Mouse (Mus musculus): ENCODE results near the gene Usp37. TPM values are rescaled to one million over a fixed set of nuclear protein-coding genes. Genes with fewer than 3 reads are reported as not detected.

The Usp37 gene
- 13.4 and 14.2 TPM in 2 replicates for polyA plus RNA-seq (2012; rRNA removed)
- 30.3 and 33.9 TPM in 2 replicates for polyA plus RNA-seq (2014; fragmentation: Nextera tagmentation; extraction: Ambion mirVana)

DNA sequence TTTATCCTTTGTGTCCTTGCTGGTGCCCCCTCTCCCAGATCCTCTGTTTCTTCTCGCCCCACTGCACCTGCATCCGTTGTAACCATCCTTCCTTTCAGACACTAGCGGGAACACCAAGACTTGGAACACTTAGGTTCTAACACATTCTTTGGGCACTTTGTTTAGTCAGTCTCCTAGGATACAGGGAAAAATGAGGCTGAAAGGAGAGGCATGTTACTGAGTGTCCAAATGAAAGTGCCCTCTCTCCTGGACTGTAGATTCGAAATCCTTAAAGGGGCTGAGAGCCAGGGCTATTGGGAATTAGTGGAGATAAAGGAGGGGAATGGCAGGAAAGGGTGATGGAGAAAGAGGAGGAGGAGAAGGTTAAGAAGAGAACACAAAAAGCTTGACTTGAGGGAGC, at the start of gene Usp37:
Gene Usp37 (minus strand): TSS at position 101 of the 400 bp plus-strand sequence.
- no peak within 1 kb of the TSS for H3K4me3 ChIP-seq (replicated peaks; ENCODE audit: low read length)
- 89% methylated on average over 4 of the region's 4 CpGs for WGBS
- no peak within 1 kb of the TSS for H3K9ac ChIP-seq (ENCODE audit: low read depth, low read length, severe bottlenecking)
- no peak for TF ChIP-seq POLR2A (IDR thresholded peaks at IDR 0.05; ENCODE audit: borderline replicate concordance, extremely low read depth, insufficient read depth, insufficient read length)
- H3K9me3 ChIP-seq (ENCODE audit: control insufficient read depth, low read length): no peaks in the 10 kb centered on the region
- peaks cover 6% of the 10 kb centered on the region for H3K4me1 ChIP-seq (ENCODE audit: control insufficient read depth, insufficient read depth, low read length)
- no peaks in the 10 kb centered on the region for H3K27me3 ChIP-seq (ENCODE audit: control insufficient read depth, insufficient read depth, low read length)
- H3K27ac ChIP-seq (replicated peaks; ENCODE audit: low read depth, low read length): no peak within 1 kb of the TSS
- H3K4me2 ChIP-seq (replicated peaks; ENCODE audit: low read depth, low read length, severe bottlenecking): no peak within 1 kb of the TSS
- DNase-seq (ENCODE audit: low spot score) (no peak), ATAC-seq (ENCODE audit: low FRiP score, low read depth) (no peak)
- no peaks in the 10 kb centered on the region for H3K36me3 ChIP-seq (ENCODE audit: control insufficient read depth, insufficient read depth, low read length)

GRCm38 (mm10) chr1:74587773-74588445, 43.8 kb upstream of the Usp37 start, which contains the start of the genes Zfp142 and Bcs1l:
TSS of gene Zfp142 (minus strand) at chr1:74588246.
TSS of gene Bcs1l (plus strand) at chr1:74588289.
- DNase-seq (ENCODE audit: low spot score) (peak; percentile 99), ATAC-seq (ENCODE audit: low FRiP score, low read depth) (peak; percentile 98)
- H3K9ac ChIP-seq (ENCODE audit: low read depth, low read length, severe bottlenecking): peak within 1 kb of the TSS; percentile 76
- H3K36me3 ChIP-seq (ENCODE audit: control insufficient read depth, insufficient read depth, low read length): peaks cover 38% of the 10 kb centered on the region
- peak within 1 kb of the TSS; percentile 82 for H3K27ac ChIP-seq (replicated peaks; ENCODE audit: low read depth, low read length)
- WGBS: under 1% methylated on average over 31 of the region's 48 CpGs
- H3K4me3 ChIP-seq (replicated peaks; ENCODE audit: low read length): peak within 1 kb of the TSS; percentile 77
- peak within 1 kb of the TSS; percentile 88 for H3K4me2 ChIP-seq (replicated peaks; ENCODE audit: low read depth, low read length, severe bottlenecking)
- H3K9me3 ChIP-seq (ENCODE audit: control insufficient read depth, low read length): no peaks in the 10 kb centered on the region
- no peaks in the 10 kb centered on the region for H3K27me3 ChIP-seq (ENCODE audit: control insufficient read depth, insufficient read depth, low read length)
- TF ChIP-seq POLR2A (IDR thresholded peaks at IDR 0.05; ENCODE audit: borderline replicate concordance, extremely low read depth, insufficient read depth, insufficient read length): 0 out of 2 replicates have a peak, but pooled peaks have one; percentile 46
- peaks cover 12% of the 10 kb centered on the region; the same call in 1 of the 2 replicates for H3K4me1 ChIP-seq (ENCODE audit: control insufficient read depth, insufficient read depth, low read length)

DNA sequence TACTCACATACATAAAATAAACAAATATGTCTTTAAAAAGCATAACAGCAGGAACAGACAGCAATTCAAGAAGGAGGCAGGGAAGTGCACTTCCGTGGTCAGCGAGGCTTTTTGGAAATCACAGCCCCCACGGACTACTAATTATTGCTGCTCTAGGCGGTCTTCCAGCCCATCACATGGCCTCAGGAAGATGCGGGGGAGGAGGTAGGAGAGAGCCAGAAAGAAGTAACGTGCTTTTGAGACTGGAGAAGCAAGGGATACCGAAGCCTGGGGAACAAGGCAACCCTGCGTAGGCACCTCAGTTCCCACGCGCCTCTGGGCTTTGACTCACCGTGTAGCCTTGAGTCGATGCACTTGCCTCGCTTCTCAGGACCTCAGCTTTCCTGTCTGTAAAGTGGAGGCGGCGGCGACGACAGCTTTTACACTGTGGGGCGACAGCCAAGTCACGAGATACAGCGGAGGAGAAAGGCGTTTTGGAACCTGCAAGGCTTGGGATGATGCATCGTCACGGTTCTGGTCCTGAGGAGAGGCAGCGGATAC, 43.2 kb upstream of the Usp37 start:
- WGBS: 0% methylated on average over 22 of the region's 24 CpGs
- TF ChIP-seq POLR2A (IDR thresholded peaks at IDR 0.05; ENCODE audit: borderline replicate concordance, extremely low read depth, insufficient read depth, insufficient read length): no peak

DNA sequence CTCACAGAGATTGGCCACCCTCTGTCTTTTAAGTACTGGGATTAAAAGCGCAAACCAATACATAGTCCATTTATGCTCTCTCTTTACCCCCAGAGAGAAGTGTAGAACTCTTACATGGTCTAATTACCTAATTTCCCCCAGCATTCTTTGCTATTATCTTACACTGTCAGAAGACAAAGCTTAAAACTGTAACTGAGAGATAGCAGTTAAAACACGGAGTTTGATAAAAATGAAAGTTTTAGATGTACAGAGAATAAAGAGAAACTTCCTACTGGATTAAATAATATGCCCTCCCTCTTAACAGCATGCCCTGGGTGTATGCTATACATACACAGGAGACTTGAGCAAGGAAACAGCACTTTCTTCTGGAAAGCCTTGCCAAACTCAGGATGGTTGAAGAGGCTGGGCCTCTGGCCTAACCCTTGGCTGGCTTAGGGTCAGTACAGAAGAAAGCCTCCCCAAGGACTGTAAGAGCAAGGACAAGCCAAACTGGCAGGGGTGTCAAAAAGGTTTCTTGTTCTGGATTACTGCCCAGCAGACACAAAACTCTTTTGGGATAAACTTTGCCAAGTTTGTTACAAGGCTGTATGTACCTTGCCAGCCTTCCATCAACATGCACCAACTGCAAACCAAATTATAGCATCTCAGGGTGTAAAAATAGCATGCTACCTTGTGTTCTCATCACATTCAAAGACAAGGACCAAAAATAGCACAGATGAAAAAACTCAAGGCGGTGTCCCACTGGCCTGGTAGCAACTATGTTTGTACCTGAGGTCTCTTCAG, 40.7 kb upstream of the Usp37 start:
- H3K27ac ChIP-seq (replicated peaks; ENCODE audit: low read depth, low read length): no peak overlapping the region
- no peak for TF ChIP-seq POLR2A (IDR thresholded peaks at IDR 0.05; ENCODE audit: borderline replicate concordance, extremely low read depth, insufficient read depth, insufficient read length)
- no peak overlapping the region for H3K9ac ChIP-seq (ENCODE audit: low read depth, low read length, severe bottlenecking)
- no peak overlapping the region for H3K4me2 ChIP-seq (replicated peaks; ENCODE audit: low read depth, low read length, severe bottlenecking)
- H3K4me1 ChIP-seq (ENCODE audit: control insufficient read depth, insufficient read depth, low read length): peaks cover 12% of the 10 kb centered on the region; the same call in 1 of the 2 replicates
- no peaks in the 10 kb centered on the region for H3K9me3 ChIP-seq (ENCODE audit: control insufficient read depth, low read length)
- DNase-seq (ENCODE audit: low spot score) (no peak), ATAC-seq (ENCODE audit: low FRiP score, low read depth) (no peak)
- no peak overlapping the region for H3K4me3 ChIP-seq (replicated peaks; ENCODE audit: low read length)
- peaks cover 22% of the 10 kb centered on the region for H3K36me3 ChIP-seq (ENCODE audit: control insufficient read depth, insufficient read depth, low read length)
- WGBS: 92% methylated on average over 3 of the region's 3 CpGs
- H3K27me3 ChIP-seq (ENCODE audit: control insufficient read depth, insufficient read depth, low read length): no peaks in the 10 kb centered on the region

More for the DNA sequence above, 43.2 kb upstream of the Usp37 start:
- no peak; the same call in 1 of the 2 replicates for ATAC-seq (ENCODE audit: low FRiP score, low read depth)
- Histone ChIP-seq H3K4me1 (ENCODE audit: control insufficient read depth, insufficient read depth, low read length) (peaks cover 12% of the 10 kb centered on the region; the same call in 1 of the 2 replicates), H3K4me2 (replicated peaks; ENCODE audit: low read depth, low read length, severe bottlenecking) (peak overlapping the region; percentile 88), H3K36me3 (ENCODE audit: control insufficient read depth, insufficient read depth, low read length) (peaks cover 36% of the 10 kb centered on the region), H3K9ac (ENCODE audit: low read depth, low read length, severe bottlenecking) (peak overlapping the region; percentile 76), H3K9me3 (ENCODE audit: control insufficient read depth, low read length) (no peaks in the 10 kb centered on the region), H3K4me3 (replicated peaks; ENCODE audit: low read length) (peak overlapping the region; percentile 77), H3K27me3 (ENCODE audit: control insufficient read depth, insufficient read depth, low read length) (no peaks in the 10 kb centered on the region), H3K27ac (replicated peaks; ENCODE audit: low read depth, low read length) (peak overlapping the region; percentile 82)
- no peak for DNase-seq (ENCODE audit: low spot score)

- peaks cover 8% of the 10 kb centered on the region; the same call in 1 of the 2 replicates for H3K4me1 ChIP-seq (ENCODE audit: control insufficient read depth, insufficient read depth, low read length)
- WGBS: 82% methylated on average over 3 of the region's 3 CpGs
- H3K9ac ChIP-seq (ENCODE audit: low read depth, low read length, severe bottlenecking): no peak overlapping the region
- DNase-seq (ENCODE audit: low spot score) (no peak), ATAC-seq (ENCODE audit: low FRiP score, low read depth) (no peak)
- H3K9me3 ChIP-seq (ENCODE audit: control insufficient read depth, low read length): no peaks in the 10 kb centered on the region
- no peak overlapping the region for H3K4me3 ChIP-seq (replicated peaks; ENCODE audit: low read length)
- no peak overlapping the region for H3K27ac ChIP-seq (replicated peaks; ENCODE audit: low read depth, low read length)
- TF ChIP-seq POLR2A (IDR thresholded peaks at IDR 0.05; ENCODE audit: borderline replicate concordance, extremely low read depth, insufficient read depth, insufficient read length): no peak
- no peaks in the 10 kb centered on the region for H3K27me3 ChIP-seq (ENCODE audit: control insufficient read depth, insufficient read depth, low read length)
- H3K36me3 ChIP-seq (ENCODE audit: control insufficient read depth, insufficient read depth, low read length): peaks cover 41% of the 10 kb centered on the region
- no peak overlapping the region for H3K4me2 ChIP-seq (replicated peaks; ENCODE audit: low read depth, low read length, severe bottlenecking)
Observed at GRCm38 (mm10) chr1:74582621-74583020, 38.5 kb upstream of the Usp37 start.

All from limb, embryonic 14.5 days (tissue).